ENCODE assay signal across 27 mouse cellular contexts in the genomic region with DNA sequence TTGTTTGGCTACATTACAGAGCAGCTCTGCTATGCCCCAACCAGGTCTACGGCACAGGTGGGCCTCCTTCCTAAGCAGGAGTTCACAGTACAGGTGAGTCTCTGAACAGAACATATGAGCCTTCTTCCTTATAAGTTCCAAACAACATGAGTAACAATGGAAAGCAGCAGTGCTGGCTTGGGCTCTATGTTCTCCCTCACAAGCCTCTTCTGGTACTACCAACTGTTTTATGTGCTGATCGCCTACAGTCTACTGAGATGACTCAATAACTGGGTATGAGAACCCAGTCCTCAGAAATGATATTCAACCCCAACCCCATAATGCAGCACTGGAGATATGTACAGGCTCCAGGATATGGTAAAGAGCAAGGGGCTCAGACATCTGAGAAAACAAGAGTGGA. TPM values are rescaled to one million over a fixed set of nuclear protein-coding genes. Genes with fewer than 3 reads are reported as not detected.
A peak's percentile ranks its signal among the peaks of the same experiment; 100 is the strongest.
DNase-seq lines count a peak whose midpoint lies in the region; ATAC-seq and TF ChIP-seq lines count a peak whose summit lies in the region.
"Had no signal": no experiment of that assay in that cellular context is flagged by ENCODE, and none has a peak within 500 bp of the region (broad histone marks: within the 10 kb centered on the region; RNA-seq: fewer than 3 reads in every experiment).

No protein-coding gene starts in this region.

- H3K27ac ChIP-seq in layer of hippocampus, adult 2 months: peak overlapping the region; percentile 78
- H3K27ac ChIP-seq: embryonic facial prominence, embryonic 13.5 days; embryonic facial prominence, embryonic 15.5 days; forebrain, embryonic 10.5 days; forebrain, embryonic 12.5 days had no signal

- TF ChIP-seq CTCF in layer of hippocampus, adult 2 months (conservative IDR thresholded peaks at IDR 0.05): no peak

- ATAC-seq in frontal cortex, adult (ENCODE audit: low TSS enrichment): peak; percentile 48
- ATAC-seq: activated CD4-positive, CD25-positive, alpha-beta regulatory T cell, adult 4 months; CD4-positive, CD25-positive, alpha-beta regulatory T cell, adult 4 months; forebrain, embryonic 14.5 days; forebrain, embryonic 16.5 days; Patski had no signal

- no peak overlapping the region for H3K4me3 ChIP-seq in layer of hippocampus, adult 2 months
- H3K4me3 ChIP-seq: embryonic facial prominence, embryonic 13.5 days; embryonic facial prominence, embryonic 15.5 days; erythroblast, embryonic 14.5 days; forebrain, embryonic 10.5 days; forebrain, embryonic 12.5 days had no signal

- no peak for DNase-seq in frontal cortex, postnatal 14 days (ENCODE audit: low spot score in 2 of 2)
- peak in 1 of 2 experiments; percentile 38 for DNase-seq in layer of hippocampus, adult 2 months (ENCODE audit: low spot score in 2 of 2)
- DNase-seq in layer of hippocampus, postnatal 25 days (ENCODE audit: extremely low spot score in 1 of 2, low spot score in 1 of 2): no peak
- DNase-seq in brain, adult 2 months (ENCODE audit: low read depth, low spot score): peak; percentile 33
- DNase-seq: adrenal gland, adult 8-10 months; adrenal gland, postnatal 14 days; adrenal gland, postnatal 36 days; B cell, adult 2 months; cerebellum, adult 11 months; cerebellum, adult 18-20 months; cerebellum, adult 8-10 months; cerebellum, adult 9-11 months; cerebellum, postnatal 14 days; cerebellum, postnatal 36 days; embryo, embryonic 11 days had no signal

RNA-seq across cellular contexts. Expression of a gene that starts 37.6 kb away (rescaled TPM):
- 10 to 100 TPM; 19.4 to 25.3 TPM for total RNA-seq in layer of hippocampus, adult 2 months (2021)
- 10 to 100 TPM; 19.1 to 22.5 TPM for total RNA-seq in layer of hippocampus, postnatal 25 days (2021)

RNA-seq across cellular contexts. Expression of a gene that starts 50.5 kb away (rescaled TPM):
- under 1 TPM; 0.20 to 0.34 TPM for total RNA-seq in layer of hippocampus, adult 2 months (2021)
- under 1 TPM; 0.19 to 0.49 TPM for total RNA-seq in layer of hippocampus, postnatal 25 days (2021)
- total RNA-seq: common myeloid progenitor, adult 5-6 weeks had no signal
